Mouse (Mus musculus) limb, embryonic 12.5 days (tissue): ENCODE measurements around the gene Nkx3-2. TPM values are rescaled to one million over a fixed set of nuclear protein-coding genes. Genes with fewer than 3 reads are reported as not detected.

Experiments
- ATAC-seq: fragments of 200-750 bp; cut with Nextera tagmentation; 2 replicates; pipeline ENCODE4 v1.8.0; 2017; ENCODE audit warnings: low read depth, moderate TSS enrichment; ENCODE audit not compliant: insufficient number of reproducible peaks, insufficient read depth, low FRiP score, low TSS enrichment
- H3K27ac ChIP-seq: fragments of 300-500 bp; sonication (generic); 2 replicates; pipeline ENCODE4 v1.5.1; 2016; ENCODE audit warnings: mild to moderate bottlenecking, moderate library complexity
- H3K27me3 ChIP-seq: fragments of 300-500 bp; sonication (generic); 2 replicates; pipeline ENCODE4 v1.6.1; 2016; ENCODE audit warnings: mild to moderate bottlenecking, moderate library complexity
- H3K36me3 ChIP-seq: fragments of 300-500 bp; sonication (generic); 2 replicates; pipeline ENCODE4 v1.6.1; 2016; ENCODE audit warnings: mild to moderate bottlenecking, moderate library complexity
- H3K4me1 ChIP-seq: fragments of 300-500 bp; sonication (generic); replicated peaks from 2 replicates; pipeline ENCODE4 v1.6.1; 2016
- H3K4me2 ChIP-seq: fragments of 300-500 bp; sonication (generic); 2 replicates; pipeline ENCODE4 v1.6.1; 2016; ENCODE audit warnings: mild to moderate bottlenecking, moderate library complexity
- H3K4me3 ChIP-seq: fragments of 300-500 bp; sonication (generic); replicated peaks from 2 replicates; pipeline ENCODE4 v1.5.1; 2016; ENCODE audit warnings: mild to moderate bottlenecking
- H3K9ac ChIP-seq: fragments of 300-500 bp; sonication (generic); replicated peaks from 2 replicates; pipeline ENCODE4 v1.6.1; 2016; ENCODE audit warnings: mild to moderate bottlenecking, moderate library complexity
- H3K9me3 ChIP-seq: fragments of 300-500 bp; sonication (generic); 2 replicates; pipeline ENCODE4 v1.6.1; 2016; ENCODE audit warnings: mild to moderate bottlenecking, moderate library complexity
- WGBS: fragments of 180-500 bp; shearing (Covaris S2); methylation state at CpG from one replicate; pipeline ENCODE4 v1.1.7; 2016; 5-methylcytosine and 5-hydroxymethylcytosine counted together
- polyA plus RNA-seq: library from polyadenylated mRNA; unstranded; fragments of >200 nt; fragmentation: Nextera tagmentation; extraction: Ambion mirVana; gene quantifications from 2 replicates; pipeline ENCODE4 v1.2.1, GENCODE M21; 2016

The Nkx3-2 gene
- polyA plus RNA-seq, 1 experiment from 2014 or later = 3.9 TPM

- no peak overlapping the region for H3K4me2 ChIP-seq
- no peak for ATAC-seq
- no peak overlapping the region for H3K4me3 ChIP-seq
- H3K27me3 ChIP-seq = peaks cover 99% of the 10 kb centered on the region
- H3K4me1 ChIP-seq = peaks cover 7% of the 10 kb centered on the region; the same call in 1 of the 2 replicates
- no peaks in the 10 kb centered on the region for H3K36me3 ChIP-seq
- no peaks in the 10 kb centered on the region for H3K9me3 ChIP-seq
- no peak overlapping the region for H3K27ac ChIP-seq
- 27% methylated on average over 4 of the region's 4 CpGs for WGBS
- no peak overlapping the region for H3K9ac ChIP-seq
These were observed 11.6 kb downstream of the Nkx3-2 start for GRCm38 (mm10) chr5:41752721-41753120.

- Histone ChIP-seq H3K9me3 (no peaks in the 10 kb centered on the region), H3K9ac (no peak overlapping the region), H3K27ac (no peak overlapping the region), H3K36me3 (no peaks in the 10 kb centered on the region), H3K27me3 (peaks cover 96% of the 10 kb centered on the region), H3K4me3 (no peak overlapping the region), H3K4me2 (no peak overlapping the region), H3K4me1 (0 out of 2 replicates have a peak, but pooled peaks cover 8% of the 10 kb centered on the region)
- ATAC-seq = peak; percentile 23; the same call in 1 of the 2 replicates
- WGBS = 2% methylated on average over 14 of the region's 15 CpGs
These were observed 19.2 kb downstream of the Nkx3-2 start for GRCm38 (mm10) chr5:41744898-41745780.

DNA sequence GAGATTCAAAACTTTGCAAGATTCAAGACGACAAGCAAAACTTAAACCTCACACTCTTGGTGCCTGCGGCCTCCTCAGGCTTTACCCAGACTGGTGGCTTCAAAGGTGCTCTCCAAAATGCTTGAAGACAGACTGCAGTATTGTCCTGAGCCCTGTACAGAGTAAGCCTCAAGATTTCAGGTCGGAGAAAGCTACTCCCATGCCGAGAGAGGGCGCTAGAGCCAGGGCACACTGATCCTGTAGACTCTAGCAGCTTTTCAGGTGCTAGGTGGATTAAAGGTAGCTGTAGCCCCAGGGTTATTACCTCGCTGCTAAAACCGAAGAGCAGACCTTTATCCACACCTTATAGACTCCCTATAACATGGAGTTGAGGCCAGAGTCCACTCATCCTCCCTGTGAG, 20.1 kb downstream of the Nkx3-2 start:
- H3K9ac ChIP-seq = no peak overlapping the region
- 8% methylated on average over 7 of the region's 7 CpGs for WGBS
- H3K4me3 ChIP-seq = no peak overlapping the region
- 0 out of 2 replicates have a peak, but pooled peaks cover 8% of the 10 kb centered on the region for H3K4me1 ChIP-seq
- no peaks in the 10 kb centered on the region for H3K36me3 ChIP-seq
- ATAC-seq = no peak
- no peak overlapping the region for H3K27ac ChIP-seq
- no peak overlapping the region for H3K4me2 ChIP-seq
- peaks cover 91% of the 10 kb centered on the region for H3K27me3 ChIP-seq
- no peaks in the 10 kb centered on the region for H3K9me3 ChIP-seq

- Histone ChIP-seq H3K4me3 (no peak overlapping the region), H3K4me2 (no peak overlapping the region), H3K9me3 (no peaks in the 10 kb centered on the region), H3K9ac (no peak overlapping the region), H3K27me3 (peaks cover 58% of the 10 kb centered on the region), H3K27ac (no peak overlapping the region), H3K4me1 (peaks cover 13% of the 10 kb centered on the region), H3K36me3 (no peaks in the 10 kb centered on the region)
- ATAC-seq = no peak
- 58% methylated on average over 6 of the region's 6 CpGs for WGBS
These were observed 25.5 kb downstream of the Nkx3-2 start for GRCm38 (mm10) chr5:41738817-41739216.

DNA sequence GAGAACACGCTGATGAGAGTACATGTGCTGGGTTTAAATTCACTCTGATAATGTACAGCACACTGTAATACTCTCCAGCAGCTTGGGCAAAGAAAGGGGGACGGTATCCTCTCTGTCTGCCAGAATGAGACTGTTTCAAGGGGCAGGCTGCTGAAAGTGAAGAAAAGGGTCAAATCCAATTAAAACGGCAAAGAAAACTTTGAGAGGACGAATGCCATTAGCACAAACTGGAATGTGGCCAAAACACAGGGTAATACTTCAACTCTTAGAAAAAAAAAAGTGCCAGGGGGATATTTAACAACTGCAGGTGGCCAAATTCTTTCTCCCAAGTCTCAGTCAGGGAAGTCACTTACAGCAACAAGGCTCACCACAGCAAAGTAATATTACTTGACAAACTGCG, 27.3 kb downstream of the Nkx3-2 start:
- Histone ChIP-seq H3K36me3 (no peaks in the 10 kb centered on the region), H3K4me2 (no peak overlapping the region), H3K4me3 (no peak overlapping the region), H3K9ac (no peak overlapping the region), H3K27ac (no peak overlapping the region), H3K27me3 (peaks cover 49% of the 10 kb centered on the region), H3K4me1 (peaks cover 13% of the 10 kb centered on the region), H3K9me3 (peaks cover 5% of the 10 kb centered on the region; the same call in 1 of the 2 replicates)
- 35% methylated on average over 5 of the region's 5 CpGs for WGBS
- no peak for ATAC-seq

DNA sequence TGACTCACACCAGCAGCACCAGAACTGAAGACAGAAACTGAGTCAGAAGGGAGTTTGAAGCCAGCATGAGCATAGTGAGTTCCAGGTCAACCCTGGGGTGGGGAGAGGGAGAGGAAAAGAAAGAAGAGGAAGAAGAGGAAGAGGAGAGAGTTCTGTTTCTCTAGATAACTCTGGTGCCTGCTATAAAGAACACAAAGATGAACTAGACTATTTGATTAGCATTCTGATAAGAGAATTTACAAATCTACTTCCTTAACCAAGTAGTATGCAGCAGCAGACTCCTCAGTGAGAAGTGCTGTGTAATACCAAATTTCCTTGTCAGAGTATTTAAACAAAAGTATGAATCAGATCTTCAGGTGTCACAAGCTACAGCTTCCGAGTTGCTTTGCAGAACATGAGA, 37.3 kb downstream of the Nkx3-2 start:
- no peak for ATAC-seq
- 81% methylated on average over 1 of the region's 1 CpGs for WGBS
- H3K4me3 ChIP-seq = no peak overlapping the region

DNA sequence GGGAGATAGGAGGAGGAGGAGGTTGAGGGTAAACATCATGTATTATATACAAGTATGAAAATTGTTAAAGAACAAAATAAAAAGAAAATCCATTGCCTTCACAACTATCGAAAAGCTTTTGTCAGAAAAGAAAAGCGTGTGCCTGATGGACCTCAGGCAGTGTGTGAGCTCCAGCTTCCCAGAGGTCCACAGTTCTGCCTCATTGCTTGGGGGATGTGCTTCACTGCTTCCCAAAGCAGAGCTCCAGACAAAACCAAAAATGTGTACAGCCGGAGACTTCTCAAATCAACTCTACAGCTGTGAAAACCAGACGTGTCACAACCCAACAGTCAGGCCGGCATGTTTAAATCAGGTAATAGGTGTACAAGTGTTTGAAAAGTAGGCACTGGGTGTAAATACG, 38.7 kb downstream of the Nkx3-2 start:
- Histone ChIP-seq H3K4me3 (no peak overlapping the region), H3K4me1 (no peaks in the 10 kb centered on the region), H3K9ac (no peak overlapping the region), H3K27me3 (peaks cover 15% of the 10 kb centered on the region; the same call in 1 of the 2 replicates), H3K27ac (no peak overlapping the region), H3K9me3 (no peaks in the 10 kb centered on the region), H3K36me3 (no peaks in the 10 kb centered on the region), H3K4me2 (no peak overlapping the region)
- no peak for ATAC-seq
- 79% methylated on average over 6 of the region's 6 CpGs for whole genome bisulfite sequencing

More for the DNA sequence above, 37.3 kb downstream of the Nkx3-2 start:
- H3K27ac ChIP-seq = no peak overlapping the region
- no peak overlapping the region for H3K9ac ChIP-seq
- H3K4me1 ChIP-seq = no peaks in the 10 kb centered on the region
- H3K9me3 ChIP-seq = no peaks in the 10 kb centered on the region
- H3K4me2 ChIP-seq = no peak overlapping the region
- H3K36me3 ChIP-seq = no peaks in the 10 kb centered on the region
- peaks cover 25% of the 10 kb centered on the region for H3K27me3 ChIP-seq

Other genes starting within 250 kb of the Nkx3-2 start
- 82.1 and 89.5 TPM in 2 replicates for gene Rab28, start 56.3 kb downstream of the Nkx3-2 start, polyA plus RNA-seq
- gene Bod1l, start 79.8 kb upstream of the Nkx3-2 start, polyA plus RNA-seq = 29.5 and 29.9 TPM in 2 replicates